Mouse (Mus musculus) heart, adult 2 months (tissue): ENCODE measurements around the gene G430095P16Rik. TPM values are rescaled to one million over a fixed set of nuclear protein-coding genes. Genes with fewer than 3 reads are reported as not detected.

ENCODE experiments used
- DNase-seq, 2 experiments: peaks; one replicate each; pipeline ENCODE4 v3.0.0; 2021
- H3K27ac ChIP-seq: fragments of 200-600 bp; 2 replicates; pipeline ENCODE4 v1.8.1; 2022
- H3K27me3 ChIP-seq: fragments of 200-500 bp; 2 replicates; pipeline ENCODE4 v1.6.1; 2012; ENCODE audit warnings: mild to moderate bottlenecking, low read length, inconsistent platforms, mixed read lengths; ENCODE audit not compliant: control insufficient read depth, insufficient read depth
- H3K36me3 ChIP-seq: fragments of 200-500 bp; 2 replicates; pipeline ENCODE4 v1.6.1; 2012; ENCODE audit warnings: low read length, inconsistent platforms; ENCODE audit not compliant: control insufficient read depth, insufficient read depth
- H3K4me1 ChIP-seq: fragments of 200-500 bp; 2 replicates; pipeline ENCODE4 v1.6.1; 2011; ENCODE audit warnings: low read length; ENCODE audit not compliant: control insufficient read depth, insufficient read depth
- H3K4me3 ChIP-seq: fragments of 200-600 bp; 2 replicates; pipeline ENCODE4 v1.8.1; 2022
- H3K79me2 ChIP-seq: fragments of 200-500 bp; replicated peaks from 2 replicates; pipeline ENCODE4 v1.6.1; 2012; ENCODE audit warnings: mild to moderate bottlenecking, inconsistent platforms, low read length, moderate library complexity, mixed read lengths; ENCODE audit not compliant: control insufficient read depth, insufficient read depth
- H3K9ac ChIP-seq: fragments of 200-500 bp; 2 replicates; pipeline ENCODE4 v1.6.1; 2012; ENCODE audit warnings: low read depth, mild to moderate bottlenecking, control low read depth, inconsistent platforms, low read length, mixed read lengths
- CTCF ChIP-seq: fragments of 200-600 bp; IDR thresholded peaks from 2 replicates; pipeline ENCODE4 v1.8.1; 2022; ENCODE audit warnings: antibody characterized with exemption, mild to moderate bottlenecking, moderate library complexity
- EP300 ChIP-seq: fragments of 200-500 bp; IDR thresholded peaks from 2 replicates; pipeline ENCODE4 v1.6.1; 2011; ENCODE audit warnings: low read depth, low read length, control low read depth; ENCODE audit not compliant: insufficient read depth
- POLR2A ChIP-seq: fragments of 200-500 bp; IDR thresholded peaks from 2 replicates; pipeline ENCODE4 v1.6.1; 2011; ENCODE audit warnings: mild to moderate bottlenecking, low read depth, low read length, control low read depth; ENCODE audit not compliant: insufficient read depth
- WGBS: fragments of 180-500 bp; shearing (Covaris S2); methylation state at CpG from one replicate; pipeline ENCODE4 v1.1.7; 2018; 5-methylcytosine and 5-hydroxymethylcytosine counted together
- intact Hi-C: fragments of 180-260 bp; cut with DNase I; formaldehyde crosslinking; loops from one replicate; pipeline ENCODE4 v1.15.1; 2025
- polyA plus RNA-seq: library from polyadenylated mRNA; depleted of rRNA; stranded (reverse); fragments of >200 nt; gene quantifications from 2 replicates; pipeline ENCODE4 v1.2.3, GENCODE M21; 2012
- total RNA-seq, 2 experiments: library from RNA; stranded (reverse); gene quantifications; 2 replicates each; pipeline ENCODE4 v1.2.3; 2021

G430095P16Rik gene
- total and polyA plus RNA-seq, 3 experiments = 0.55 to 0.70 TPM; not detected in 1

- 70% methylated on average over 4 of the region's 4 CpGs for WGBS
- TF ChIP-seq EP300 = no peak
- no peak for TF ChIP-seq POLR2A
- no peak for TF ChIP-seq CTCF
- Histone ChIP-seq H3K27ac (peak overlapping the region; percentile 75), H3K36me3 (peaks cover 3% of the 10 kb centered on the region), H3K4me1 (peaks cover 17% of the 10 kb centered on the region), H3K79me2 (no peaks in the 10 kb centered on the region), H3K9ac (no peak overlapping the region), H3K4me3 (no peak overlapping the region), H3K27me3 (no peaks in the 10 kb centered on the region)
- peak in 1 of 2 experiments; percentile 27 for DNase-seq
- intact Hi-C loops = no loop called here
These were observed 8.6 kb upstream of the G430095P16Rik start for GRCm38 (mm10) chr8:84714161-84714560.

GRCm38 (mm10) chr8:84715893-84716468, 6.8 kb upstream of the G430095P16Rik start:
- Histone ChIP-seq H3K27ac (peak overlapping the region; percentile 17), H3K4me3 (no peak overlapping the region), H3K27me3 (no peaks in the 10 kb centered on the region), H3K4me1 (peaks cover 16% of the 10 kb centered on the region), H3K9ac (no peak overlapping the region), H3K36me3 (peaks cover 4% of the 10 kb centered on the region), H3K79me2 (no peaks in the 10 kb centered on the region)
- intact Hi-C loops = no loop called here
- WGBS = 74% methylated on average over 27 of the region's 27 CpGs
- TF ChIP-seq EP300 = no peak
- no peak for TF ChIP-seq CTCF
- TF ChIP-seq POLR2A = no peak
- DNase-seq = no peak

- WGBS = 84% methylated on average over 11 of the region's 11 CpGs
- no peaks in the 10 kb centered on the region for H3K27me3 ChIP-seq
- H3K79me2 ChIP-seq = no peaks in the 10 kb centered on the region
- H3K4me1 ChIP-seq = peaks cover 16% of the 10 kb centered on the region
- TF ChIP-seq CTCF = no peak
- no peak for TF ChIP-seq POLR2A
- H3K9ac ChIP-seq = no peak overlapping the region
- DNase-seq = no peak
- peaks cover 4% of the 10 kb centered on the region for H3K36me3 ChIP-seq
- H3K27ac ChIP-seq = no peak overlapping the region
- no peak overlapping the region for H3K4me3 ChIP-seq
- intact Hi-C loops = no loop called here
These were observed 6.0 kb upstream of the G430095P16Rik start for GRCm38 (mm10) chr8:84716790-84717189.

GRCm38 (mm10) chr8:84718476-84718875, 4.3 kb upstream of the G430095P16Rik start:
- Histone ChIP-seq H3K36me3 (peaks cover 9% of the 10 kb centered on the region), H3K4me3 (no peak overlapping the region), H3K27ac (peak overlapping the region; percentile 11), H3K27me3 (no peaks in the 10 kb centered on the region), H3K79me2 (no peaks in the 10 kb centered on the region), H3K9ac (no peak overlapping the region), H3K4me1 (peaks cover 23% of the 10 kb centered on the region)
- no peak for DNase-seq
- WGBS = 69% methylated on average over 5 of the region's 5 CpGs
- intact Hi-C loops = no loop called here
- TF ChIP-seq POLR2A (no peak), EP300 (peak; percentile 77; the same call in 1 of the 2 replicates)

- DNase-seq = no peak
- no peak for TF ChIP-seq POLR2A
- no peak for TF ChIP-seq EP300
- no peak for TF ChIP-seq CTCF
- Histone ChIP-seq H3K79me2 (no peaks in the 10 kb centered on the region), H3K9ac (no peak overlapping the region), H3K4me3 (no peak overlapping the region), H3K4me1 (peaks cover 25% of the 10 kb centered on the region), H3K36me3 (peaks cover 9% of the 10 kb centered on the region), H3K27me3 (no peaks in the 10 kb centered on the region), H3K27ac (peak overlapping the region; percentile 11)
- WGBS = 69% methylated on average over 5 of the region's 5 CpGs
- intact Hi-C loops = no loop called here
These were observed 3.7 kb upstream of the G430095P16Rik start for GRCm38 (mm10) chr8:84718959-84719690.

GRCm38 (mm10) chr8:84722530-84722849, 317 bp upstream of the G430095P16Rik start:
- intact Hi-C loops = no loop called here
- no peak for DNase-seq
- peak overlapping the region; percentile 62 for H3K27ac ChIP-seq
- no peaks in the 10 kb centered on the region for H3K27me3 ChIP-seq
- H3K79me2 ChIP-seq = no peaks in the 10 kb centered on the region
- 51% methylated on average over 6 of the region's 6 CpGs for WGBS
- peak overlapping the region; percentile 41 for H3K9ac ChIP-seq
- no peak overlapping the region for H3K4me3 ChIP-seq
- peaks cover 19% of the 10 kb centered on the region for H3K36me3 ChIP-seq
- peaks cover 42% of the 10 kb centered on the region for H3K4me1 ChIP-seq
- TF ChIP-seq EP300 = no peak
- TF ChIP-seq POLR2A = no peak
- no peak for TF ChIP-seq CTCF
